Mouse (Mus musculus) adrenal gland (tissue): ENCODE measurements around the gene Brf1.

Experiments
- intact Hi-C: fragments of 180-260 bp; cut with DNase I; formaldehyde crosslinking; loops from one replicate; pipeline ENCODE4 v1.15.1; 2025
- microRNA-seq, 2 experiments: library from miRNA; unstranded; fragments of <30 nt; microRNA quantifications; one replicate each; pipeline ENCODE4; 2019

Gene Brf1

GRCm38 (mm10) chr12:112911701-112912100 lies 88.8 kb downstream of the Brf1 start:
- intact Hi-C loops, result no loop called here

Small RNAs within 50 kb of the gene (microRNA-seq; reads per million reads assigned to microRNA genes)
- gene Mir6941, result 0 to 0.11 reads per million in 2 experiments
